17 mouse cellular contexts compared by ENCODE assay signal in the genomic region with DNA sequence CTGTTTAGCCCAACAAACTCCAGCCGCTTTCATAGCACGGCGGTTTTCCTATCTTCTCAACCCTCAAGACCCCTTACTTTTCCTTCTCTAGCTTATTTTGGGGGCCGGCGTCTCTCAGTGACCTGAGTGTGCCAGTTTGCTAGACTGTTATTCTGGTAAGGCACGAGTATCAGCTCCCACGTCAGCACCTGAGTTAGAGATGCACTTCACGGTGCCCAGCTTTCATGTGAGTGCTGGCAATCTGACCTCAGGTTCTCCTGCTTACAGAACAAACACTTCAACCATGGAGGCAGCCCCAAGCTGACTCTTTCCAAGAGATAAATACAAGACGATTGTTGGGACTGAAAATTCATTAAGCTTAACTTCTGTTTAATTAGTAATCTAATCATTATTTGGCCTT. TPM values are rescaled to one million over a fixed set of nuclear protein-coding genes. Genes with fewer than 3 reads are reported as not detected.
"Had no signal": no experiment of that assay in that cellular context is flagged by ENCODE, and none has a peak within 500 bp of the region (broad histone marks: within the 10 kb centered on the region; RNA-seq: fewer than 3 reads in every experiment).

No protein-coding gene starts in this region.

- H3K27me3 ChIP-seq: limb, embryonic 12.5 days; lung, embryonic 15.5 days; neural tube, embryonic 12.5 days had no signal

- H3K4me3 ChIP-seq: limb, embryonic 12.5 days; lung, embryonic 15.5 days; midbrain, embryonic 10.5 days; neural tube, embryonic 12.5 days had no signal

- H3K9me3 ChIP-seq: limb, embryonic 12.5 days; lung, embryonic 15.5 days; midbrain, embryonic 10.5 days; neural tube, embryonic 12.5 days had no signal

- H3K4me1 ChIP-seq: limb, embryonic 12.5 days; lung, embryonic 15.5 days; midbrain, embryonic 10.5 days; neural tube, embryonic 12.5 days had no signal

- H3K27ac ChIP-seq: limb, embryonic 12.5 days; liver, embryonic 14.5 days; lung, embryonic 15.5 days; midbrain, embryonic 10.5 days; neural tube, embryonic 12.5 days had no signal

- H3K36me3 ChIP-seq: limb, embryonic 12.5 days; lung, embryonic 15.5 days; midbrain, embryonic 10.5 days; neural tube, embryonic 12.5 days had no signal

- DNase-seq: kidney, adult 8-10 months; kidney, postnatal 25 days; liver; midbrain, embryonic 14.5 days; retina, postnatal 1 day; right cerebral cortex, postnatal 4 days; spleen, adult 18-20 months; thymus, adult 2 months; thymus, postnatal 36 days had no signal

RNA-seq across cellular contexts. Expression of a gene that starts 46.1 kb away (rescaled TPM):
- total RNA-seq: megakaryocyte, adult 5-6 weeks; monocyte, adult 5-6 weeks; neutrophil, adult 5-6 weeks had no signal
